Comparison of ENCODE assay signal across 12 mouse cellular contexts in genomic region chr12:8443917-8444453, GRCm38 (mm10). TPM values are rescaled to one million over a fixed set of nuclear protein-coding genes. Genes with fewer than 3 reads are reported as not detected.
DNase-seq lines count a peak whose midpoint lies in the region; ATAC-seq lines count a peak whose summit lies in the region.
"Had no signal": no experiment of that assay in that cellular context is flagged by ENCODE, and none has a peak within 500 bp of the region (broad histone marks: within the 10 kb centered on the region; RNA-seq: fewer than 3 reads in every experiment).

No protein-coding gene starts in this region.

- no peaks in the 10 kb centered on the region for H3K9me3 ChIP-seq in kidney, embryonic 14.5 days (ENCODE audit: control insufficient read depth, low read length)
- H3K9me3 ChIP-seq in heart, embryonic 15.5 days (replicated peaks), result no peaks in the 10 kb centered on the region
- no peaks in the 10 kb centered on the region for H3K9me3 ChIP-seq in midbrain, embryonic 13.5 days
- H3K9me3 ChIP-seq: limb, embryonic 10.5 days; midbrain, embryonic 15.5 days; neural tube, embryonic 13.5 days had no signal

- no peak overlapping the region for H3K4me2 ChIP-seq in kidney, embryonic 14.5 days (replicated peaks; ENCODE audit: low read depth, low read length)
- no peak overlapping the region for H3K4me2 ChIP-seq in heart, embryonic 15.5 days
- H3K4me2 ChIP-seq in midbrain, embryonic 13.5 days (replicated peaks), result no peak overlapping the region
- H3K4me2 ChIP-seq: midbrain, embryonic 15.5 days; neural tube, embryonic 13.5 days had no signal

- 65% methylated on average over 4 of the region's 4 CpGs for WGBS in kidney, embryonic 14.5 days
- 63% methylated on average over 4 of the region's 4 CpGs for WGBS in heart, embryonic 15.5 days
- 73% methylated on average over 4 of the region's 4 CpGs for WGBS in midbrain, embryonic 13.5 days

- H3K36me3 ChIP-seq in kidney, embryonic 14.5 days (ENCODE audit: control insufficient read depth, insufficient read depth, low read length), result no peaks in the 10 kb centered on the region
- H3K36me3 ChIP-seq in heart, embryonic 15.5 days, result no peaks in the 10 kb centered on the region
- no peaks in the 10 kb centered on the region for H3K36me3 ChIP-seq in midbrain, embryonic 13.5 days
- H3K36me3 ChIP-seq: limb, embryonic 10.5 days; midbrain, embryonic 15.5 days; neural tube, embryonic 13.5 days had no signal

- peaks cover 3% of the 10 kb centered on the region; the same call in 1 of the 2 replicates for H3K4me1 ChIP-seq in kidney, embryonic 14.5 days (ENCODE audit: control insufficient read depth, insufficient read depth, low read length)
- H3K4me1 ChIP-seq in heart, embryonic 15.5 days (replicated peaks), result peaks cover 39% of the 10 kb centered on the region
- H3K4me1 ChIP-seq in midbrain, embryonic 13.5 days (replicated peaks), result peaks cover 7% of the 10 kb centered on the region; the same call in 1 of the 2 replicates

- ATAC-seq in kidney, embryonic 14.5 days (ENCODE audit: low FRiP score, low TSS enrichment), result no peak
- ATAC-seq in heart, embryonic 15.5 days (replicated peaks; ENCODE audit: insufficient number of reproducible peaks, insufficient read depth, low FRiP score, low read depth), result no peak
- ATAC-seq in midbrain, embryonic 13.5 days, result no peak
- ATAC-seq: midbrain, embryonic 15.5 days had no signal

- no peaks in the 10 kb centered on the region for H3K27me3 ChIP-seq in kidney, embryonic 14.5 days (ENCODE audit: control insufficient read depth, insufficient read depth, low read length)
- no peaks in the 10 kb centered on the region for H3K27me3 ChIP-seq in heart, embryonic 15.5 days
- H3K27me3 ChIP-seq in midbrain, embryonic 13.5 days, result 0 out of 2 replicates have a peak, but pooled peaks cover 2% of the 10 kb centered on the region
- H3K27me3 ChIP-seq: midbrain, embryonic 15.5 days; neural tube, embryonic 13.5 days had no signal

- no peak overlapping the region for H3K9ac ChIP-seq in kidney, embryonic 14.5 days (ENCODE audit: low read depth, low read length)
- no peak overlapping the region for H3K9ac ChIP-seq in heart, embryonic 15.5 days
- no peak overlapping the region for H3K9ac ChIP-seq in midbrain, embryonic 13.5 days (replicated peaks)
- H3K9ac ChIP-seq: liver, postnatal 0 days; midbrain, embryonic 15.5 days; neural tube, embryonic 13.5 days had no signal

- no peak overlapping the region for H3K4me3 ChIP-seq in kidney, embryonic 14.5 days (ENCODE audit: low read length)
- H3K4me3 ChIP-seq in heart, embryonic 15.5 days, result no peak overlapping the region
- no peak overlapping the region for H3K4me3 ChIP-seq in midbrain, embryonic 13.5 days (replicated peaks)
- H3K4me3 ChIP-seq: limb, embryonic 10.5 days; midbrain, embryonic 15.5 days; neural tube, embryonic 13.5 days had no signal

- no peak overlapping the region for H3K27ac ChIP-seq in kidney, embryonic 14.5 days (ENCODE audit: low read depth, low read length)
- peak overlapping the region; percentile 70 for H3K27ac ChIP-seq in heart, embryonic 15.5 days
- no peak overlapping the region for H3K27ac ChIP-seq in midbrain, embryonic 13.5 days
- H3K27ac ChIP-seq: limb, embryonic 10.5 days; midbrain, embryonic 15.5 days; neural tube, embryonic 13.5 days had no signal

- DNase-seq in kidney, adult 18-20 months, result peak; percentile 54
- peak; percentile 91 for DNase-seq in heart, adult 8-10 months (ENCODE audit: low spot score)
- peak; percentile 50 for DNase-seq in kidney, postnatal 10 days
- DNase-seq in right cerebral cortex, postnatal 36 days (ENCODE audit: low spot score in 2 of 2), result no peak
- DNase-seq: cerebellum, adult 9-11 months; liver, postnatal 0 days had no signal

RNA-seq across cellular contexts. Expression of gene Rhob, which starts 55.8 kb away (rescaled TPM):
- polyA plus RNA-seq in kidney, embryonic 14.5 days (2014; fragmentation: Nextera tagmentation; extraction: Ambion mirVana), result 38.3 and 43.6 TPM in 2 replicates
- 100 to 1,000 TPM; 134 to 157 (median 146) TPM for total RNA-seq in heart, adult 8-10 months (2022)
- 35.4 and 40.6 TPM in 2 replicates for polyA plus RNA-seq in heart, embryonic 15.5 days (2015; fragmentation: Nextera tagmentation; extraction: Ambion mirVana)
- 55.1 and 67.8 TPM in 2 replicates for polyA plus RNA-seq in midbrain, embryonic 13.5 days (2015; fragmentation: Nextera tagmentation; extraction: Ambion mirVana)

Comparison
In these comparisons a context has a peak if more than half of its experiments do, and no peak if none do; other contexts are left out.
1. DNase-seq: peak in kidney, adult 18-20 months (single experiment), heart, adult 8-10 months (single experiment) and kidney, postnatal 10 days (single experiment); none in right cerebral cortex, postnatal 36 days (0 of 2).